8 mouse cellular contexts compared by ENCODE assay signal in the genomic region with DNA sequence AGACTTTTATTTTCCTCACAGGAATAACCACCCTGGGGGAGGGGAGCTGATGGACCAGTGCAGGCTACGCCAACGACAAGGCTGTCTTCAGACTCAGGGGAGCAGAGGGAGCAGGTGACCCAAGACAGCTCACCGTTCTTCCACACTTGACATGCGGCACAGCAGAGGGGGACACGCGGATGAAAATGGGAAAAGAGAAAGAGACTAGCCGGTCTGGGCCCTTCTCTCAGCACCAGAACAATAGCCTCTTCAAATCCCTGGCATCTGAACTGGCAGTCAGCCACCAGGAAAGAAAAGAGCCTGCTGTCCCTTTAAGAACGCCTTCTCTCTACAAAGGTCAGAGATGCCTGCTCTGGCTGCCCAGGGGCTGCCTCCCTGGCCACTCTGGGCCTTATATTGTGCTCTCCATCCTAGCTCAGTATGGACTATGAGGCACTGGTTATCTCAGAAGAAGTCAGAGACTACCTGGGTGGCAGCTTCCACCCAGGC.
A peak's percentile ranks its signal among the peaks of the same experiment; 100 is the strongest.
DNase-seq lines count a peak whose midpoint lies in the region; ATAC-seq lines count a peak whose summit lies in the region.

No protein-coding gene starts in this region.

- 0 out of 2 replicates have a peak, but pooled peaks have one; percentile 34 for ATAC-seq in cerebellum, adult (ENCODE audit: insufficient number of reproducible peaks, low FRiP score, low TSS enrichment)

- no peak for DNase-seq in cerebellum, adult 9-10 months
- peak; percentile 60 for DNase-seq in right cerebral cortex, adult 18-20 months
- DNase-seq in right cerebral cortex, postnatal 4 days, result no peak
- DNase-seq in lung, postnatal 10 days, result peak; percentile 11
- DNase-seq in gastrocnemius, postnatal 25 days, result no peak
- no peak for DNase-seq in kidney, postnatal 25 days
- DNase-seq in spleen, postnatal 10 days (ENCODE audit: low spot score in 2 of 2), result no peak

Comparison
In these comparisons a context has a peak if more than half of its experiments do, and no peak if none do; other contexts are left out.
1. DNase-seq: peak in right cerebral cortex, adult 18-20 months (single experiment) and lung, postnatal 10 days (single experiment); none in cerebellum, adult 9-10 months (single experiment), right cerebral cortex, postnatal 4 days (single experiment), gastrocnemius, postnatal 25 days (single experiment), kidney, postnatal 25 days (0 of 2) and spleen, postnatal 10 days (0 of 2).